Mouse (Mus musculus) erythroblast, embryonic 14.5 days (primary cell): Measurements from ENCODE around the gene BC049730.

Experiments used
- GATA1 ChIP-seq: IDR thresholded peaks from 2 replicates; pipeline ENCODE4 v1.6.1; 2012; ENCODE audit warnings: low read length, inconsistent platforms, mixed read lengths
- TAL1 ChIP-seq: IDR thresholded peaks from 3 replicates; pipeline ENCODE4 v1.6.1; 2012; ENCODE audit warnings: low read length, inconsistent platforms, mixed read lengths

GRCm38 (mm10) chr7:24760211-24760610 is 51.2 kb downstream of the BC049730 start, which contains the start of gene Cd177:
- no peak for TF ChIP-seq TAL1
- no peak for TF ChIP-seq GATA1
